Comparison of ENCODE assay signal across 25 mouse cellular contexts in the genomic region with DNA sequence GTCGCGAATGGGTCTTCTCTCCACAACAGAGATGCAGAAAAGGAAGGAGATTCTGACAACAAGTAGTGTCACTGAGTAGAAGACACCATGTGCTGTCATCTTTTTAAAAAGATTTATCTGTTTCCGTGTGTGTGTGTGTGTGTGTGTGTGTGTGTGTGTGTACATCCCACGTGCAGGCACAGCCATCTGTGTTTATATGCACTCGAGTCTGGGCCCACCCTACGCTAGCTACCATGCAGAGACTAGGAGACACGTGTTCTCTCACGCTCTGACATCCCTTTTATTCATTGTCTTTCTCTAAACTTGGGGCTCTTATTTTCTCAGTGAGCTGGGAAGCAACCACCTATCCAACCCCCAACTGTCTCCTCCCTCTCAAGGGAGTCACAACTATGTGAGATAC. TPM values are rescaled to one million over a fixed set of nuclear protein-coding genes. Genes with fewer than 3 reads are reported as not detected.
DNase-seq lines count a peak whose midpoint lies in the region; ATAC-seq and TF ChIP-seq lines count a peak whose summit lies in the region.
"Had no signal": no experiment of that assay in that cellular context is flagged by ENCODE, and none has a peak within 500 bp of the region (broad histone marks: within the 10 kb centered on the region; RNA-seq: fewer than 3 reads in every experiment).

No protein-coding gene starts in this region.

- H3K4me3 ChIP-seq in forebrain, postnatal 0 days (ENCODE audit: low read depth, low read length): no peak overlapping the region
- H3K4me3 ChIP-seq: embryonic facial prominence, embryonic 15.5 days; erythroblast, embryonic 14.5 days; forebrain, embryonic 10.5 days; forebrain, embryonic 15.5 days; gastrocnemius, adult 2 months; heart, embryonic 13.5 days; hindbrain, embryonic 12.5 days had no signal

- H3K27me3 ChIP-seq in forebrain, postnatal 0 days (ENCODE audit: insufficient read depth, low read length): no peaks in the 10 kb centered on the region
- H3K27me3 ChIP-seq: embryonic facial prominence, embryonic 15.5 days; forebrain, embryonic 15.5 days; heart, embryonic 13.5 days; hindbrain, embryonic 12.5 days had no signal

- no peak for TF ChIP-seq CTCF in forebrain, postnatal 0 days (IDR thresholded peaks at IDR 0.05; ENCODE audit: low read depth)

- no peak overlapping the region for H3K9ac ChIP-seq in forebrain, postnatal 0 days
- H3K9ac ChIP-seq: embryonic facial prominence, embryonic 15.5 days; forebrain, embryonic 15.5 days; heart, embryonic 13.5 days; hindbrain, embryonic 12.5 days had no signal

- no peaks in the 10 kb centered on the region for H3K4me1 ChIP-seq in forebrain, postnatal 0 days (ENCODE audit: insufficient read depth)
- H3K4me1 ChIP-seq: embryonic facial prominence, embryonic 15.5 days; forebrain, embryonic 10.5 days; forebrain, embryonic 15.5 days; heart, embryonic 13.5 days; hindbrain, embryonic 12.5 days had no signal

- no peaks in the 10 kb centered on the region for H3K9me3 ChIP-seq in forebrain, postnatal 0 days (ENCODE audit: low read length)
- H3K9me3 ChIP-seq: embryonic facial prominence, embryonic 15.5 days; forebrain, embryonic 10.5 days; forebrain, embryonic 15.5 days; G1E; heart, embryonic 13.5 days; hindbrain, embryonic 12.5 days had no signal

- WGBS in forebrain, postnatal 0 days: 74% methylated on average over 8 of the region's 8 CpGs

- H3K36me3 ChIP-seq in forebrain, postnatal 0 days (ENCODE audit: insufficient read depth): peaks cover 76% of the 10 kb centered on the region

- H3K27ac ChIP-seq in forebrain, postnatal 0 days (ENCODE audit: low read depth, low read length): no peak overlapping the region
- H3K27ac ChIP-seq: embryonic facial prominence, embryonic 15.5 days; forebrain, embryonic 10.5 days; forebrain, embryonic 15.5 days; gastrocnemius, adult 2 months; heart, embryonic 13.5 days; hindbrain, embryonic 12.5 days had no signal

- no peak for DNase-seq in frontal cortex, postnatal 10 days (ENCODE audit: low spot score in 2 of 2)
- DNase-seq in right cerebral cortex, adult 2 months (ENCODE audit: low spot score in 2 of 2): peak; percentile 22 to 27
- no peak for DNase-seq in right cerebral cortex, postnatal 4 days
- peak; percentile 17 for DNase-seq in layer of hippocampus, adult 9-10 months (ENCODE audit: low spot score)
- no peak for DNase-seq in lung, postnatal 10 days
- DNase-seq in forebrain, postnatal 0 days: no peak
- DNase-seq: adrenal gland, adult 8-10 months; adrenal gland, postnatal 36 days; B cell, adult 2 months; cerebellum, adult 11 months; cerebellum, adult 8-10 months; cerebellum, postnatal 14 days; embryo, embryonic 11 days; gastrocnemius, adult 2 months; gastrocnemius, postnatal 25 days; heart, postnatal 4 days had no signal

- ATAC-seq in frontal cortex, adult (ENCODE audit: low TSS enrichment): peak; percentile 71; the same call in 1 of the 2 replicates
- ATAC-seq in forebrain, postnatal 0 days: no peak
- ATAC-seq: CD4-positive, CD25-positive, alpha-beta regulatory T cell, adult 4 months; forebrain, embryonic 15.5 days had no signal

- no peak overlapping the region for H3K4me2 ChIP-seq in forebrain, postnatal 0 days (ENCODE audit: low read depth)
- H3K4me2 ChIP-seq: embryonic facial prominence, embryonic 15.5 days; forebrain, embryonic 15.5 days; heart, embryonic 13.5 days; hindbrain, embryonic 12.5 days had no signal

RNA-seq across cellular contexts. Expression of a gene that starts 40.4 kb away (rescaled TPM):
- total RNA-seq in forebrain, postnatal 0 days (2014; rRNA removed): 28.4 and 34.1 TPM in 2 replicates
- polyA plus RNA-seq in forebrain, postnatal 0 days (2015; fragmentation: Nextera tagmentation; extraction: Ambion mirVana): 16.7 and 27.2 TPM in 2 replicates

Comparison
In these comparisons a context has a peak if more than half of its experiments do, and no peak if none do; other contexts are left out.
1. DNase-seq: peak in right cerebral cortex, adult 2 months (2 of 2) and layer of hippocampus, adult 9-10 months (single experiment); none in frontal cortex, postnatal 10 days (0 of 2), right cerebral cortex, postnatal 4 days (single experiment), lung, postnatal 10 days (single experiment) and forebrain, postnatal 0 days (single experiment).